Mouse (Mus musculus): ENCODE data around the gene Nup93. TPM values are rescaled to one million over a fixed set of nuclear protein-coding genes. Genes with fewer than 3 reads are reported as not detected.

Nup93 gene
- total and polyA plus RNA-seq, 2 experiments from 2014 or later = 36.7 to 43.7 TPM

DNA sequence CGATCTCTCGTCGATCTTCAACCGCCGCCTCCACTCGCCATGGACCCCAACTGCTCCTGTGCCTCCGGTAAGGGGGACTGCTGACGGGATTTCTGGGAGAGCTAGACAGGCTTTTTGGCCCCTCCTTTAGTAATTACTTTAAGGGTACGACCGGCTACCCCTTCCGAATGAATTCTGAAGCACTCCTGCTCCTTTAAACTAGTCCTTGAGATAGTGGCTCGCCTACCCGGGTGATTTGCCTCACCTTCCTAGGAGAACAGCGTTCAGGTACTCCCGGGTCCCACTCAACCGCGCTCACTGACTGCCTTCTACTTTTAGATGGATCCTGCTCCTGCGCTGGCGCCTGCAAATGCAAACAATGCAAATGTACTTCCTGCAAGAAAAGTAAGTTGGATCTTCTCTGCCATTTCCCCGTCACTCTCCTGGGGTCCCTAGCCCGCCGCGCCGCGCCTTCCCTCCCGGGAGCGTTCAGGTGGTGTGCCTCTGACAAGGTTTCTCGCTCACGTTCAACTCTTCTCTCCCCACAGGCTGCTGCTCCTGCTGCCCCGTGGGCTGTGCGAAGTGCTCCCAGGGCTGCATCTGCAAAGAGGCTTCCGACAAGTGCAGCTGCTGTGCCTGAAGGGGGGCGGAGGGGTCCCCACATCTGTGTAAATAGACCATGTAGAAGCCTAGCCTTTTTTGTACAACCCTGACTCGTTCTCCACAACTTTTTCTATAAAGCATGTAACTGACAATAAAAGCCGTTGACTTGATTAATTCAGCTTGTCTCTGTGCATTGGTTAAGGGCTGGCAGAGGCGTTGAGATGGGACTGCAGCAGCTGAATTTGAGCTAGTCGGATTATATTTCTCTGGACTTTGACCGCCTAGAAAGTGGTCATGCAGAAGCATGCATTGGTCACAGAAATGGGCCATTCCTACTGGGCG lies 41.3 kb upstream of the Nup93 start:
- Histone ChIP-seq H3K27me3 (ENCODE audit: insufficient read depth, low read length) (peaks cover 8% of the 10 kb centered on the region; the same call in 1 of the 2 replicates), H3K9me3 (ENCODE audit: low read length) (no peaks in the 10 kb centered on the region), H3K27ac (ENCODE audit: low read depth, low read length) (peak overlapping the region; percentile 42), H3K36me3 (ENCODE audit: insufficient read depth) (no peaks in the 10 kb centered on the region), H3K4me1 (ENCODE audit: insufficient read depth) (0 out of 2 replicates have a peak, but pooled peaks cover 3% of the 10 kb centered on the region), H3K9ac (peak overlapping the region; percentile 60), H3K4me3 (ENCODE audit: low read depth, low read length) (peak overlapping the region; percentile 45), H3K4me2 (ENCODE audit: low read depth) (peak overlapping the region; percentile 91)
- DNase-seq (no peak), ATAC-seq (peak; percentile 40)
- TF ChIP-seq CTCF (IDR thresholded peaks at IDR 0.05; ENCODE audit: low read depth) = no peak
- WGBS = 3% methylated on average over 39 of the region's 39 CpGs

DNA sequence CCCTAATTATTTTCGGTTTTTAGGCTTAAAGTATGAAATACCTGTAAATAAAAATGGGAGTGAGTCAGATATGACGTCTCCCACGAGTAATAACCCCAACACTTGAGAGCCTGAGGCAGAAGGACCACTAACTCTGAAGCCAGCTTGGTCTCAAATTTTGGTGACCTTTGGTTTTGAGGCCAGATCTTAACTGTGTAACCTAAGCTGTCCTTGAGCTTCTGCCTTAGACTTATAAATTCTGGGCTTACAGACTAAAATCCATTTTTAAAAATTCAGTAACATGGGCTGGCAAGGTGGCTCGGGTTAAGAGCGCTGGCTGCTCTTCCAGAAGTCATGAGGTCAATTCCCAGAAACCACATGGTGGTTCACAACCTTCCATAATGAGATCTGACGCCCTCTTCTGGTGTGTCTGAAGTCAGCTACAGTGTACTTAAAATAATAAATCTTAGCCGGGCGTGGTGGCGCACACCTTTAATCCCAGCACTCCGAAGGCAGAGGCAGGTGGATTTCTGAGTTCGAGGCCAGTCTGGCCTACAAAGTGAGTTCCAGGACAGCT lies 40.4 kb upstream of the Nup93 start:
- WGBS = 58% methylated on average over 11 of the region's 11 CpGs
- Histone ChIP-seq H3K36me3 (ENCODE audit: insufficient read depth) (no peaks in the 10 kb centered on the region), H3K4me3 (ENCODE audit: low read depth, low read length) (0 out of 2 replicates have a peak overlapping the region, but pooled peaks have one; percentile 45), H3K4me1 (ENCODE audit: insufficient read depth) (0 out of 2 replicates have a peak, but pooled peaks cover 3% of the 10 kb centered on the region), H3K27ac (ENCODE audit: low read depth, low read length) (no peak overlapping the region), H3K27me3 (ENCODE audit: insufficient read depth, low read length) (peaks cover 15% of the 10 kb centered on the region; the same call in 1 of the 2 replicates), H3K4me2 (ENCODE audit: low read depth) (peak overlapping the region; percentile 91), H3K9me3 (ENCODE audit: low read length) (no peaks in the 10 kb centered on the region), H3K9ac (no peak overlapping the region)
- ATAC-seq = no peak
- no peak for DNase-seq
- no peak; the same call in 1 of the 2 replicates for TF ChIP-seq CTCF (IDR thresholded peaks at IDR 0.05; ENCODE audit: low read depth)

DNA sequence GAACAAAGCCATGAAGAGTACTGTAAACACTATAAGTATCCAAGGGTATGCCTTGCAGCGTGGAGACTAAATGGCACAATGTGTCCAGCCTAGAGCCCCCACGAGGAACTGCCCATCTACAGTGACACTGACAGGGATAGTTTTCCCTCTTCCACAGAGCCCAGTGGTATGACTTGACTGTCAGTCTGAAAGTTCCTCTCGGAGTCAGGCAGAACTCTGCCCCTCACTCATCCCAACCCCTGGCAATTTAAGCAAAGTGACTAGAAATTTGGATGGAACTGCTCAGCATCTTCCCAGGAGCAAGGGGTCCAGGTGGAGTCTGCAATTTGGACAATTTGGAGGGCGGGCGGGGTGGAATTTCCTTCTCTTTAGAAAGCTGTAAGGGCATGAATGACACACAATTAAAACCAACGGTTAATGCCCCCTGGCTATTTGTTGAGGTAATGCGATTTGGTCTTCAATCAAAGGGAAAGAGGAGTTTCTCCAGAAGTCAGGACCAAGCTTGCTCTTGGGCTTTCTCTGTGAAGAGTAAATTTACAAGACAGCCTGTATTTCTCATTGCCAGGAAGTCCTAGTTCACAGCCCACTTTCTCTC lies 39.6 kb upstream of the Nup93 start:
- H3K4me3 ChIP-seq (ENCODE audit: low read depth, low read length) = no peak overlapping the region
- TF ChIP-seq CTCF (IDR thresholded peaks at IDR 0.05; ENCODE audit: low read depth) = no peak
- WGBS = 23% methylated on average over 7 of the region's 7 CpGs
- no peak for DNase-seq
- H3K4me2 ChIP-seq (ENCODE audit: low read depth) = no peak overlapping the region
- 0 out of 2 replicates have a peak, but pooled peaks cover 3% of the 10 kb centered on the region for H3K4me1 ChIP-seq (ENCODE audit: insufficient read depth)
- H3K27me3 ChIP-seq (ENCODE audit: insufficient read depth, low read length) = peaks cover 15% of the 10 kb centered on the region; the same call in 1 of the 2 replicates
- no peaks in the 10 kb centered on the region for H3K9me3 ChIP-seq (ENCODE audit: low read length)
- no peak overlapping the region for H3K27ac ChIP-seq (ENCODE audit: low read depth, low read length)
- ATAC-seq = no peak
- H3K9ac ChIP-seq = no peak overlapping the region
- no peaks in the 10 kb centered on the region for H3K36me3 ChIP-seq (ENCODE audit: insufficient read depth)

DNA sequence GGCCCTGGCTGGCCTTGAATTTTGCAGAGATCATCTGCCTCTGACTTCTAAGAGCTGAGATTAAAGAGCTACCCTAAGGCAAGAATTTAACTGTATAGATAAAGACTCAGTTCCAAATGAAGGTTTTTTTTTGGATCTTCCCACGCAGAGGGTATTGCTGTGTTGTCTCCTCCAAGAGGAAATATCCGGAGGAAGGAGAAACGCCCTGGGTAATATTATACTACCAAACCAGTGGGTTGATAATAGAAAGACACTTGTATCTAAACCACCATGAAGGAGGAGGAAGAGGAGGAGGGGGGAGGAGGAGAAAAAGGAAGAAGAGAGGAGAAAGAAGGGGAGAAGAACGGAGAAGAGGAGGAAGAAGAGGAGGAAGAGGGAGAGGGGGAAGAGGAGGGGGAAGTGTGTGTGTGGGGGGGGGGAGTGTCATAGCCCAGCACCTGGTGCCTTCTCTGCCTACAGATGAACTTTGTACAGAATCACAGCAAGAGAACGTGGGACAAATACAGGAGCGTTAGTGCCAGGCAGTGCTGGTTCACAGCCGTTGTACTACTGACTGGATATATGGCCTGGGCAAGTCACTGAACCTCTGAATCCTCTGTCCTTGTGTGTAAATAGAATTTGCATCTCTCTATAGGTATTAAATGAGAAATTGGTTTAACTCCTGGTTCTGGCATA lies 36.5 kb upstream of the Nup93 start:
- Histone ChIP-seq H3K4me1 (ENCODE audit: insufficient read depth) (0 out of 2 replicates have a peak, but pooled peaks cover under 1% of the 10 kb centered on the region), H3K4me3 (ENCODE audit: low read depth, low read length) (no peak overlapping the region), H3K4me2 (ENCODE audit: low read depth) (no peak overlapping the region), H3K9ac (no peak overlapping the region), H3K27me3 (ENCODE audit: insufficient read depth, low read length) (peaks cover 14% of the 10 kb centered on the region; the same call in 1 of the 2 replicates), H3K9me3 (ENCODE audit: low read length) (no peaks in the 10 kb centered on the region), H3K27ac (ENCODE audit: low read depth, low read length) (no peak overlapping the region), H3K36me3 (ENCODE audit: insufficient read depth) (no peaks in the 10 kb centered on the region)
- TF ChIP-seq CTCF (IDR thresholded peaks at IDR 0.05; ENCODE audit: low read depth) = no peak
- DNase-seq = no peak
- no peak for ATAC-seq
- WGBS = 68% methylated on average over 7 of the region's 7 CpGs

DNA sequence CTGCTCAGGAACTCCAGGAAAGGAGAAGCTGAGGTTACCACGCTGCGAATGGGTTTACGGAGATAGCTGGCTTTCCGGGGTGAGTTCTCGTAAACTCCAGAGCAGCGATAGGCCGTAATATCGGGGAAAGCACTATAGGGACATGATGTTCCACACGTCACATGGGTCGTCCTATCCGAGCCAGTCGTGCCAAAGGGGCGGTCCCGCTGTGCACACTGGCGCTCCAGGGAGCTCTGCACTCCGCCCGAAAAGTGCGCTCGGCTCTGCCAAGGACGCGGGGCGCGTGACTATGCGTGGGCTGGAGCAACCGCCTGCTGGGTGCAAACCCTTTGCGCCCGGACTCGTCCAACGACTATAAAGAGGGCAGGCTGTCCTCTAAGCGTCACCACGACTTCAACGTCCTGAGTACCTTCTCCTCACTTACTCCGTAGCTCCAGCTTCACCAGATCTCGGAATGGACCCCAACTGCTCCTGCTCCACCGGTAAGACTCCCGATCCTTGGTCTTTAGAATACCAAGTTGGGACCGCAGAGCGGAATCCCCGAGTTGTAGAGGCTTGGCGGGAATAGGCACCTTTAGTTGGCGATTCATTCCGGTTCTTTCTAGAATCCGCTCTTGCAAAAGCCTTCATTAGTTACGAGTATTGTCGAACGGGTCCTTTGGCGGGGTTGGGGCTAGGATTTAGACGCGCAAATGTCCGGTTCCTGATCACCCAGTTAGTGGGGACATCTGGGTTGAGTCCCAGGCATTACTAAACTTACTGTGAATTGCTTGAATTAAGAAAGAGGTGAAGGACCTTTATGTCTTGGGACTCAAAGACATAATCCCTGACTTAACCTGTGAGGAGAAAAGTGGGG lies 35.3 kb upstream of the Nup93 start, which contains the start of gene Mt1:
TSS of gene Mt1 (plus strand) at position 226 of the 856 bp plus-strand sequence.
- Histone ChIP-seq H3K9me3 (ENCODE audit: low read length) (no peaks in the 10 kb centered on the region), H3K4me1 (ENCODE audit: insufficient read depth) (no peaks in the 10 kb centered on the region), H3K27me3 (ENCODE audit: insufficient read depth, low read length) (peaks cover 24% of the 10 kb centered on the region; the same call in 1 of the 2 replicates), H3K27ac (ENCODE audit: low read depth, low read length) (peak within 1 kb of the TSS; percentile 11), H3K9ac (peak within 1 kb of the TSS; percentile 35), H3K4me2 (ENCODE audit: low read depth) (peak within 1 kb of the TSS; percentile 75), H3K4me3 (ENCODE audit: low read depth, low read length) (peak within 1 kb of the TSS; percentile 39), H3K36me3 (ENCODE audit: insufficient read depth) (no peaks in the 10 kb centered on the region)
- ATAC-seq (peak; percentile 95), DNase-seq (peak; percentile 89)
- under 1% methylated on average over 50 of the region's 50 CpGs for WGBS
- TF ChIP-seq CTCF (IDR thresholded peaks at IDR 0.05; ENCODE audit: low read depth) = no peak

Measured in forebrain, postnatal 0 days (tissue).